Mouse (Mus musculus): ENCODE measurements around the gene Cacnb2. TPM values are rescaled to one million over a fixed set of nuclear protein-coding genes. Genes with fewer than 3 reads are reported as not detected.

Gene Cacnb2
- total and polyA plus RNA-seq, 3 experiments: not detected

GRCm38 (mm10) chr2:14684231-14684630, 81.3 kb downstream of the Cacnb2 start:
- no peaks in the 10 kb centered on the region for H3K9me3 ChIP-seq (replicated peaks; ENCODE audit: insufficient read depth, low read length)
- H3K4me3 ChIP-seq (ENCODE audit: control insufficient read depth in 1 of 2, insufficient read depth in 1 of 2, low read depth in 2 of 2, low read length in 2 of 2): no peak overlapping the region
- no peaks in the 10 kb centered on the region for H3K79me2 ChIP-seq (ENCODE audit: control insufficient read depth, insufficient read depth, low read length, poor library complexity)
- H3K27ac ChIP-seq (ENCODE audit: control insufficient read depth, low read depth, low read length): no peak overlapping the region
- H3K9ac ChIP-seq (ENCODE audit: control insufficient read depth, low read depth, low read length, poor library complexity, severe bottlenecking): no peak overlapping the region
- H3K27me3 ChIP-seq (ENCODE audit: control insufficient read depth in 1 of 2, insufficient read depth in 2 of 2, low read length in 2 of 2): no peaks in the 10 kb centered on the region
- no peak for DNase-seq (ENCODE audit: low read depth, low spot score)
- TF ChIP-seq MXI1 (IDR thresholded peaks at IDR 0.05; ENCODE audit: low read depth, low read length) (no peak), E2F4 (IDR thresholded peaks at IDR 0.05; ENCODE audit: borderline replicate concordance, low read depth, low read length) (no peak), ETS1 (IDR thresholded peaks at IDR 0.05; ENCODE audit: low read depth, low read length) (no peak), EP300 (IDR thresholded peaks at IDR 0.05; ENCODE audit: low read depth in 1 of 2, low read length in 2 of 2) (no peak), MAX (IDR thresholded peaks at IDR 0.05; ENCODE audit: low read length) (no peak), SIN3A (IDR thresholded peaks at IDR 0.05; ENCODE audit: low read length) (no peak), KAT2A (conservative IDR thresholded peaks at IDR 0.05; ENCODE audit: low read depth, low read length) (no peak), RAD21 (IDR thresholded peaks at IDR 0.05; ENCODE audit: low read depth, low read length) (no peak), ZNF384 (IDR thresholded peaks at IDR 0.05; ENCODE audit: low read depth, low read length) (no peak), CTCF (IDR thresholded peaks at IDR 0.05 in 2 of 3, conservative IDR thresholded peaks at IDR 0.05 in 1 of 3; ENCODE audit: control insufficient read depth in 1 of 3, insufficient read depth in 1 of 3, low read depth in 2 of 3, low read length in 3 of 3, poor library complexity in 1 of 3, severe bottlenecking in 1 of 3) (no peak), NELFE (IDR thresholded peaks at IDR 0.05; ENCODE audit: low read depth, low read length) (no peak), MYC (IDR thresholded peaks at IDR 0.05; ENCODE audit: low read depth, low read length) (no peak), POLR2AphosphoS5 (IDR thresholded peaks at IDR 0.05; ENCODE audit: borderline replicate concordance, low read depth, low read length) (no peak), TCF12 (IDR thresholded peaks at IDR 0.05; ENCODE audit: low read depth, low read length) (no peak)
- H3K36me3 ChIP-seq (ENCODE audit: control insufficient read depth in 1 of 2, insufficient read depth in 2 of 2, low read length in 2 of 2): no peaks in the 10 kb centered on the region
- H3K4me1 ChIP-seq (ENCODE audit: control insufficient read depth in 1 of 2, insufficient read depth in 2 of 2, low read length in 2 of 2): no peaks in the 10 kb centered on the region

GRCm38 (mm10) chr2:14702973-14703645, 100.2 kb downstream of the Cacnb2 start:
- Histone ChIP-seq H3K27ac (ENCODE audit: control insufficient read depth, low read depth, low read length) (no peak overlapping the region), H3K4me1 (ENCODE audit: control insufficient read depth in 1 of 2, insufficient read depth in 2 of 2, low read length in 2 of 2) (no peaks in the 10 kb centered on the region), H3K9ac (ENCODE audit: control insufficient read depth, low read depth, low read length, poor library complexity, severe bottlenecking) (no peak overlapping the region), H3K27me3 (ENCODE audit: control insufficient read depth in 1 of 2, insufficient read depth in 2 of 2, low read length in 2 of 2) (no peaks in the 10 kb centered on the region), H3K79me2 (ENCODE audit: control insufficient read depth, insufficient read depth, low read length, poor library complexity) (no peaks in the 10 kb centered on the region), H3K4me3 (ENCODE audit: control insufficient read depth in 1 of 2, insufficient read depth in 1 of 2, low read depth in 2 of 2, low read length in 2 of 2) (no peak overlapping the region), H3K9me3 (replicated peaks; ENCODE audit: insufficient read depth, low read length) (no peaks in the 10 kb centered on the region), H3K36me3 (ENCODE audit: control insufficient read depth in 1 of 2, insufficient read depth in 2 of 2, low read length in 2 of 2) (no peaks in the 10 kb centered on the region)
- peak; percentile 40 for DNase-seq (ENCODE audit: low read depth, low spot score)
- TF ChIP-seq SMC3 (IDR thresholded peaks at IDR 0.05; ENCODE audit: low read depth, low read length) (peak; percentile 47), ZNF384 (IDR thresholded peaks at IDR 0.05; ENCODE audit: low read depth, low read length) (peak; percentile 98), CTCF (IDR thresholded peaks at IDR 0.05 in 2 of 3, conservative IDR thresholded peaks at IDR 0.05 in 1 of 3; ENCODE audit: control insufficient read depth in 1 of 3, insufficient read depth in 1 of 3, low read depth in 2 of 3, low read length in 3 of 3, poor library complexity in 1 of 3, severe bottlenecking in 1 of 3) (peak; percentile 5 to 65 (median 21); a peak in 4 of 6 replicates), RAD21 (IDR thresholded peaks at IDR 0.05; ENCODE audit: low read depth, low read length) (peak; percentile 78), ZMIZ1 (IDR thresholded peaks at IDR 0.05; ENCODE audit: low read depth, low read length) (no peak), ZC3H11A (IDR thresholded peaks at IDR 0.05; ENCODE audit: low read depth, low read length) (peak; percentile 34; the same call in 1 of the 2 replicates)

All from MEL (cell line).